Mouse (Mus musculus): ENCODE data around the gene Iqschfp. TPM values are rescaled to one million over a fixed set of nuclear protein-coding genes. Genes with fewer than 3 reads are reported as not detected.
A peak's percentile ranks its signal among the peaks of the same experiment; 100 is the strongest.

The Iqschfp gene
- total RNA-seq, 4 experiments from 2014 or later, result 5.7 to 17.5 (median 8.7) TPM

- no peak for DNase-seq (ENCODE audit: low spot score in 2 of 2)
Observed at GRCm38 (mm10) chr3:68420927-68421326, 528.9 kb downstream of the Iqschfp start.

DNA sequence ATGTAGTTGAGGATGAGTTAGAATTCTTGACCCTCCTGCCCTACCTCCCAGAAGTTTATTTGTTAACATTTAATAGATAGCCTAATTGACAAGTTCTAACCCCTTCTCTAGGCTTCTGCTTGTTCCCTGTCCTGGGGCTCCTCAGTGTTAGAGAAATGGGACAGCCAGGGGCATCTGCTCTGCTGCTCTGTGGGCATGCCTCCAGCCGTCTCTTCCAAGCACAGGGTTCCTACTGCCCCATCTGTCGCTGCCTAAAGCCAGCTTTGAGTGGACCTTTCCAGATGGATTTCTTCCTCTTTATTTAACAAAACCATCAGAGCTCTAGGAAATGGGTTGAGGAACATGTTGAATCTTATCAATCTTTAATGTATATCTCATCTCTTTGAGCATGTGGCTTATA lies 529.8 kb downstream of the Iqschfp start:
- DNase-seq (ENCODE audit: low spot score in 2 of 2), result no peak

- no peak for DNase-seq (ENCODE audit: low spot score in 2 of 2)
Observed at GRCm38 (mm10) chr3:68428081-68428480, 536.0 kb downstream of the Iqschfp start.

DNA sequence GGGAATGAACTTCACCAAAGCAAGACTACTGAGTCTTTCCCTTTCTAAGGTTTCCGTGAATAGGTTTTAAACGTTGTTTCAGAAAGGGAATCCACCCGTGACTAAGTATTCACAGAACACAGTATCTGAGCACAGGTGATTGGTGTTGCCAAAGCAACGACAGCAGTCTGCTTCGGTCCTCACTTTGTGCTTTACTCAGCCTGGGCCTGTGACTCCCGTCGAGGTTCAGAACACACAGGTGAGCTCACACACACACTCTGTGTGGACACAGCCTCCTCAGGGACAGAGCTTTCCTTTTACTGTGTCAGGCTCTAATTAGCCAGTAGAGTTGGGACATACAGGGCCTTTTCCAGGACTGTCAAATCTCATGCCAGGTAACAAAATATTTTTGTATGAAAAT lies 542.4 kb downstream of the Iqschfp start:
- DNase-seq (ENCODE audit: low spot score in 2 of 2), result no peak

- no peak for DNase-seq (ENCODE audit: low spot score in 2 of 2)
Observed at GRCm38 (mm10) chr3:68434897-68435296, 542.9 kb downstream of the Iqschfp start.

GRCm38 (mm10) chr3:68448480-68448879 lies 556.4 kb downstream of the Iqschfp start:
- no peak for DNase-seq (ENCODE audit: low spot score in 2 of 2)

GRCm38 (mm10) chr3:68451634-68452033 lies 559.6 kb downstream of the Iqschfp start:
- no peak for DNase-seq (ENCODE audit: low spot score in 2 of 2)

- no peak for DNase-seq (ENCODE audit: low spot score in 2 of 2)
Observed at GRCm38 (mm10) chr3:68453266-68453665, 561.2 kb downstream of the Iqschfp start.

- DNase-seq (ENCODE audit: low spot score in 2 of 2), result no peak
Observed at GRCm38 (mm10) chr3:68453719-68454455, 561.9 kb downstream of the Iqschfp start.

GRCm38 (mm10) chr3:68466643-68467042 lies 574.6 kb downstream of the Iqschfp start:
- peak in 1 of 2 experiments; percentile 78 for DNase-seq (ENCODE audit: low spot score in 2 of 2)

DNA sequence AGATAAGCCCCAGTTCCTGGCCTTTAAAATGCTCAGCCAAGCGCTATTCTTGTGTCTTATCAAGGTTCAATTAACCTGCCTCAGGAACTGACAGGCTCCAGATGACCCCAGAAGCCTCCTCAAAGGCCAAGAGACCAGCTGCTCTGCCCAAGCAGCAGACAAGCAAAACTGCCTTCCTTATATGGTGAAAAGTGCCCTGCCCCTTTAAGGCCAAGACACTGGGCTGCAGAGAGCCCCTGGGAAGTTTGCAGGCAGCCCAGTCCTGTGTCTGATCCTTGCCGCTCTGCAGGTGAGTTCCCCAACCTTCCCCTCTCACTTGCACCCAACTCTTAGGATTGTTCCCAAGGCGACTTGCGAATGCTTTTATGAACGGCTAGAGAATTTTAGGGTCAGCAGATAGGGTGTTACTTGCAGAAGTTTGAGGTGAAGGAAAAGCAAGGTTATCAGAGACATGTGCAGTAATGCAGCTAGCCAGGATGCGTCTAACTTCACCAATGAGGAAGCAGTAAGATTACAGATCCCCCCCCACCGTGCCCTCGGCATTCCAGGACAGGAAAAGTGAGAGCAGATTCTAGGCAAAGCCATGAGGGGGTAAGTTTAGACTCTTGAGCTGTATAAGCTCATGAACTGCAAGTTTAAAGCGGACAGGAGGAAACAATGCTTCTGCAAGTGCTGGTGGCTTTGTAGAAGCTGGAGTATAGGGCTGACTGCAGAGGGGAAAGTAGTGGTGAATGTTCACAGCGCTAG lies 576.1 kb downstream of the Iqschfp start:
- DNase-seq (ENCODE audit: low spot score in 2 of 2), result no peak

DNA sequence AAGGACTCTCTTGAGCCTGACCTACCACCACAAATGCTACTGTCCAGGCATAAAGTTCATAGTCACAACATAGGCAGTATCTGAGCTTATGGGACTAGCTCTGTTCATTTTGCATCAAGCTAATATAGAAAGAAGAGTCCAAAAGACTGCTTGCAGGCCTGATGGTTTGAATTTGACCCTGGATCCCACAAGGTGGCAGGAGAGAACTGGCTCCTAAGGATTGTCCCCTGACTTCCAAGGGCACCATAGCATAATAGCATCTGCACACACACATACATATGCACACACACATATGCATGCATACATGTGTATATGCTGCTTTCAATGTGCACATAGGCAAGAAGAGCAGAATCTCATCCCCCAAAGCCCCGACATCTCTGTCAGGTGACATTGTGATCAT lies 577.6 kb downstream of the Iqschfp start:
- DNase-seq (ENCODE audit: low spot score in 2 of 2), result no peak

DNA sequence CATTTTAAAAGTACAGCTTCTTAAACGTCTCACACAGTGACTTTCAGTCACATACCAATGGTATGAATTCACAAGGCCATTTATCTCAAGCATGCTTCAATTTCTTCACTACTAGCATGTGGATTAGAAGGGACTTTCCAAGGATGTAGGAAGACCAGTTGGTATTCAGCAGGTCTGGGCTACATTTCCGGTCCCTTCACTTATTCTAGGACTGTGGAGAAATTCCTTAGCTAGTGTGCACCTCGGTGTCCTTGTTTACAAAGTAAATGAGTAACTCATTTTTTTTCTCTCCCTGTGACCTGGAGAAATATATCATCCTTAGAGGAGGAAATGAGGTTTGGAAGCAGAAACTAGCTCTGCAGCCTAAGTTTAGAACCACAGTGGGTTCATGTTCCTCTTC lies 578.0 kb downstream of the Iqschfp start:
- DNase-seq (ENCODE audit: low spot score in 2 of 2), result no peak

GRCm38 (mm10) chr3:68470622-68471021 lies 578.6 kb downstream of the Iqschfp start:
- no peak for DNase-seq (ENCODE audit: low spot score in 2 of 2)

DNA sequence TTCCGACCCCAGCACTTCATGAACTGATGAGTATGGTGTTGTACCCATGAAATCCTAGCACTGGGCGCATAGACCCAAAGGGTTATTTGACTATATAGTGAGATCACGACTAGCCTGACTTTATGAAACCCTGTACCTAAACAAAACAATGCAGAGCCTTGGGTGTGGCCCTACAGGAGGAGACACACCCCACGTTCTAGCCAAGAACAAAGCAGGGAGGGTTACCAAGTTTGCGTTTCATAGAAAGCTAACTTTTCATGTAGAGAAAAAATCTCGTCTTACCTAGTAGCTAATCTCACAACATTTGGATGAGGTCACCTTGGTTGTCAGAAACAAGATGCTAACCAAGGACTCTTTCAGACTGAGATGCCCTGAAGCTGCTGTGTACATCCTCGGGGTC lies 584.3 kb downstream of the Iqschfp start:
- DNase-seq (ENCODE audit: low spot score in 2 of 2), result no peak

DNA sequence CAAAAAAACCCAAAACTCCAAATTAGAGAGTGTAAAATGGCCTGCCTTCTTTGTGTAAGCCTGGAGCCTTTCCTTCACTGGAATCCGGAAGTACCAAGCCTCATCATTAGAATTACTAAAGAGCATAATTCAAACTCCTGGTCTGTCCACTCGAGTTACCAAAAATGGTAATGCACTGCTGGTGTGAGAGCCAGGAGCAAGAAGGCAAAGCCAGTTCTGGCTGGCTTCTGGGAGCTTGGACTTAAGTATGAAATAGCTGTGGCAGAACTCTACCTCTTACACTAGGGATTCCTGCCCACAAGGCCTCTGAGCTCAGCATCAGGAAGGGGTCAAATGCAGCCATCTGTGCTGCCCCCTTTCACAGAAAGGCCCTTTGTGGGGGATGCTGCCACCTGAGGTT lies 585.4 kb downstream of the Iqschfp start:
- no peak for DNase-seq (ENCODE audit: low spot score in 2 of 2)

DNA sequence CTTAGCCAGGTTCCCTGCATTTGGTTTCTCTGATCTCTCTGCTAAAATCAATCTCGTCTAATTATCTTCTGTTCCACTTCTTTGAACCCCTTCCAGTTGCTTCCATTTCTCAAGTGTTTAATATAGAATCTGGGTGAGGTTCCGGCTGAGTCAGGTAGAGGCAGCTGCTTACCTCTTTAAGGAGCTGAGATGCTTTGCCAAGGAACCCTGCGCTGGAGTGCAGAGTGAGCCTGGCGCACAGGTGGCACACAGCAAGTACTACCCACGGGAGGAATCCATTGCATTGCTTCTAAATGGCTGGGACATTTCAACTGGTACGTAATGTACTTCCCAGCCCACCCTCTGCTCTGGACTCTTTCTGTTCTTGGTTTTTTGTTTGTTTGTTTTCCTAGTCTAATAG lies 587.2 kb downstream of the Iqschfp start:
- DNase-seq (ENCODE audit: low spot score in 2 of 2), result peak in 1 of 2 experiments; percentile 42

DNA sequence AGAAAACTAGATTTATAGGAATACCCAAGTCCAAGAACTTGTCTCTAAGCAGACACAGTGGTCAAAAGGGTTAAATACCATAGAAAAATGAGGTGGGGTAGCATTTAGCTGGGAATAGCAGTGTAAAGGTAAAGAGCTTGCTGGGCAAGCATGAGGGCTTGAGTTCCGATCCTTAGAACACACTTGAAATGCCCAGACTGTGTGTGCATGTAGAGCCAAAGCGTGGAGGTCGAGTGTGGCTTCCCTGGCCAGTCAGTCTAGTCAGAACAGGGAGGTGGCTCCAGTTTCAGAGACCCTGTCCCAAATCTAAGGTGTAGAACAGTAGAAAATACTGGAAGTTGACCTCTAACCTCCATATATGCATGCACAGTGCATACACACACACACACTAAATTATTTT lies 591.5 kb downstream of the Iqschfp start:
- no peak for DNase-seq (ENCODE audit: low spot score in 2 of 2)

GRCm38 (mm10) chr3:68484021-68484420 lies 592.0 kb downstream of the Iqschfp start:
- DNase-seq (ENCODE audit: low spot score in 2 of 2), result no peak

- DNase-seq (ENCODE audit: low spot score in 2 of 2), result no peak
Observed at GRCm38 (mm10) chr3:68484561-68484960, 592.5 kb downstream of the Iqschfp start.

DNA sequence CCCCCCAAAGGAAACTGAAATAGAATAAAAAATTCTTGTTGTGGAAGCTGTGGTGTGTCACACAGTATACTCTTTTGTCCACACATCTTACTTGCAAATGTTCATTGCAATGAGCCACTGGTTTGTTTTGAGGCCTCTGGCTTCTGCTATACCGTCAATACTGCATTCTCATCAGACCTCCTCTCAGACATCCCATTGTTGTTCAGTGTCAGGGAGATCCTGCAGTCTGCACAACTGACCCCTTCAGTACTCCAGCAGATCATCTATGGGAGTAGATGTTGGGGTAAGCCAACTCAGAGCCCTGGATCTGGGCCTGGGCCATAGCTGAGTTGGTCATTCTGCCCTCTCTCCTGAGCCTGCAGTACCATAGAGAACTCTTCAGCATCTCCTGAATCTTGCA lies 595.6 kb downstream of the Iqschfp start:
- DNase-seq (ENCODE audit: low spot score in 2 of 2), result peak in 1 of 2 experiments; percentile 34

DNA sequence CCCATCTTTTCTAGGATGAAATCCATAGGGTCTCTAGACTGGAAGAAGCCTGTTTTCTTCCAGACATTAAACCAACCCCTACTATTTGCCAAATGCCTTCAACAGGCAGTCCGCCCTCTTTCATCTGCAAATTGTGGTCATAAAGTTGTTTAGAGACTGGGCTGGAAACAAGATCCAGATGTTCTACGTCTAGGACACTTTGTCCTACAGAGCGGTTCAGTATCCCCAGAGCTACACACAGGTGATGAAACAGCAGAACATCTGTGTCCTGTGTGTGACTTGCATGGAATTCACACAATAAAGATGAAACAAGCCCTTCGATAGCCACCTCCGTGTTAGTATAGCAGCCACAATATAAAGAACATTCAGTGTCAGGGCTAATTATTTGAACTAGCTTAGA lies 596.3 kb downstream of the Iqschfp start:
- DNase-seq (ENCODE audit: low spot score in 2 of 2), result no peak

- no peak for DNase-seq (ENCODE audit: low spot score in 2 of 2)
Observed at GRCm38 (mm10) chr3:68491516-68491915, 599.5 kb downstream of the Iqschfp start.
